Mouse (Mus musculus) limb, embryonic 15.5 days (tissue): ENCODE results near the gene Btbd9. TPM values are rescaled to one million over a fixed set of nuclear protein-coding genes. Genes with fewer than 3 reads are reported as not detected.

Experiments used
- ATAC-seq: fragments of 200-750 bp; cut with Nextera tagmentation; 2 replicates; pipeline ENCODE4 v1.8.0; 2017; ENCODE audit warnings: low read depth, moderate TSS enrichment; ENCODE audit not compliant: insufficient number of reproducible peaks, low FRiP score, low TSS enrichment
- H3K27ac ChIP-seq: fragments of 300-500 bp; sonication (generic); 2 replicates; pipeline ENCODE4 v1.5.1; 2015; ENCODE audit warnings: moderate library complexity, mild to moderate bottlenecking, inconsistent platforms
- H3K27me3 ChIP-seq: fragments of 300-500 bp; sonication (generic); 2 replicates; pipeline ENCODE4 v1.6.1; 2015; ENCODE audit warnings: inconsistent platforms
- H3K36me3 ChIP-seq: fragments of 300-500 bp; sonication (generic); 2 replicates; pipeline ENCODE4 v1.6.1; 2015; ENCODE audit warnings: inconsistent platforms
- H3K4me1 ChIP-seq: fragments of 300-500 bp; sonication (generic); 2 replicates; pipeline ENCODE4 v1.6.1; 2015; ENCODE audit warnings: inconsistent platforms
- H3K4me2 ChIP-seq: fragments of 300-500 bp; sonication (generic); 2 replicates; pipeline ENCODE4 v1.6.1; 2015; ENCODE audit warnings: mild to moderate bottlenecking, inconsistent platforms
- H3K4me3 ChIP-seq: fragments of 300-500 bp; sonication (generic); 2 replicates; pipeline ENCODE4 v1.5.1; 2015; ENCODE audit warnings: mild to moderate bottlenecking, inconsistent platforms
- H3K9ac ChIP-seq: fragments of 300-500 bp; sonication (generic); 2 replicates; pipeline ENCODE4 v1.6.1; 2015; ENCODE audit warnings: inconsistent platforms
- H3K9me3 ChIP-seq: fragments of 300-500 bp; sonication (generic); 2 replicates; pipeline ENCODE4 v1.6.1; 2016; ENCODE audit warnings: inconsistent platforms
- WGBS: fragments of 180-500 bp; shearing (Covaris S2); methylation state at CpG from one replicate; pipeline ENCODE4 v1.1.7; 2015; 5-methylcytosine and 5-hydroxymethylcytosine counted together
- polyA plus RNA-seq: library from polyadenylated mRNA; unstranded; fragments of >200 nt; fragmentation: Nextera tagmentation; extraction: Ambion mirVana; gene quantifications from 2 replicates; pipeline ENCODE4 v1.2.1, GENCODE M21; 2015

Gene Btbd9
- polyA plus RNA-seq, 1 experiment from 2014 or later, result 54.5 TPM

- ATAC-seq, result no peak
- H3K27ac ChIP-seq, result no peak overlapping the region
- WGBS, result 33% methylated on average over 8 of the region's 8 CpGs
- no peak overlapping the region for H3K4me3 ChIP-seq
- H3K36me3 ChIP-seq, result no peaks in the 10 kb centered on the region
- peaks cover 3% of the 10 kb centered on the region for H3K4me1 ChIP-seq
- H3K9ac ChIP-seq, result no peak overlapping the region
- no peaks in the 10 kb centered on the region for H3K27me3 ChIP-seq
- H3K9me3 ChIP-seq, result no peaks in the 10 kb centered on the region
- H3K4me2 ChIP-seq, result no peak overlapping the region
Measured at GRCm38 (mm10) chr17:30335746-30336145, 240.5 kb downstream of the Btbd9 start.

GRCm38 (mm10) chr17:30334257-30334656 lies 242.0 kb downstream of the Btbd9 start:
- no peaks in the 10 kb centered on the region for H3K9me3 ChIP-seq
- peaks cover 3% of the 10 kb centered on the region for H3K4me1 ChIP-seq
- 86% methylated on average over 6 of the region's 6 CpGs for WGBS
- ATAC-seq, result no peak
- no peak overlapping the region for H3K4me3 ChIP-seq
- no peaks in the 10 kb centered on the region for H3K36me3 ChIP-seq
- H3K4me2 ChIP-seq, result no peak overlapping the region
- H3K9ac ChIP-seq, result no peak overlapping the region
- no peak overlapping the region for H3K27ac ChIP-seq
- H3K27me3 ChIP-seq, result no peaks in the 10 kb centered on the region

DNA sequence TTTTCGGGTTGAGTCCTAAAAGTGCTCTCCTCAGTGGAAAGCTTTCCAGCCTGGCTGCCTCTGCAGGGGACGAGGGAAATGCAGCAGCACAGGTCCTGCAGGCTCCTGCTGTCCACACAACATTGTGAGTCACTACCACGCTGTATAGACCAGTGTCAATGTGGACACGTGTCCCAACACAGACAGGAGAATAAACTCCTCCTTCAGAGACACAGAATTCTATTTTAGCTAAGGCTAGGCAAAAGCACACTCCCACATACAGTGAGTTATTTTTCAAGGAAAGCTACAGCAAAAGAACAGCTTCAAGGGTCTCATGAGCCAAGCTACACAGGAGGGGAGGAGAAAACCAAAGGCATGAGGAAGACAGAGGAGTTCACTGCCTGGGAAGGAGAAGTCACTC lies 243.2 kb downstream of the Btbd9 start:
- no peak for ATAC-seq
- H3K4me3 ChIP-seq, result no peak overlapping the region
- H3K27me3 ChIP-seq, result no peaks in the 10 kb centered on the region
- no peak overlapping the region for H3K9ac ChIP-seq
- H3K9me3 ChIP-seq, result no peaks in the 10 kb centered on the region
- no peak overlapping the region for H3K4me2 ChIP-seq
- peaks cover 3% of the 10 kb centered on the region for H3K4me1 ChIP-seq
- H3K36me3 ChIP-seq, result no peaks in the 10 kb centered on the region
- 80% methylated on average over 4 of the region's 4 CpGs for WGBS
- H3K27ac ChIP-seq, result no peak overlapping the region

DNA sequence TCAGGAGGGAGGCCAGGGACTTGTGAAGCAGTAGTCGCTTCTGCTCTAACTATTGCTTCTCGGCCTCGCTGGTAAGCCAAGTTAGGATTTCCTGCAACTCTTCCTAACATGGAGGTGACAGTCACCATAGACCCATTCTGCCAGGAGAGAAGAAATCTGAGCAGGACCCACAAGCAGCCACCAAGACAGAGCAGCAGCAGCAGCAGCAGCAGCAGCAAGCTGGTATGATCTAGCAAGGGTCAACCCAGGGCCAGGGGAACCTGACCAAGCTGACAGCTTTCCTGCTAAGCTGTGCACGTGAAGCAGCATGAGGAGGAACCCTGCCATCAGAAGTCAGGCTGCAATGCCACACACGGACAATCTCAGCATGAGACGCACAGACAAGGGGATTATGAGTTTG lies 244.9 kb downstream of the Btbd9 start:
- Histone ChIP-seq H3K27ac (no peak overlapping the region), H3K9me3 (no peaks in the 10 kb centered on the region), H3K9ac (no peak overlapping the region), H3K27me3 (no peaks in the 10 kb centered on the region), H3K4me3 (no peak overlapping the region), H3K36me3 (no peaks in the 10 kb centered on the region), H3K4me2 (no peak overlapping the region), H3K4me1 (peaks cover 3% of the 10 kb centered on the region)
- 66% methylated on average over 6 of the region's 6 CpGs for WGBS
- no peak for ATAC-seq

DNA sequence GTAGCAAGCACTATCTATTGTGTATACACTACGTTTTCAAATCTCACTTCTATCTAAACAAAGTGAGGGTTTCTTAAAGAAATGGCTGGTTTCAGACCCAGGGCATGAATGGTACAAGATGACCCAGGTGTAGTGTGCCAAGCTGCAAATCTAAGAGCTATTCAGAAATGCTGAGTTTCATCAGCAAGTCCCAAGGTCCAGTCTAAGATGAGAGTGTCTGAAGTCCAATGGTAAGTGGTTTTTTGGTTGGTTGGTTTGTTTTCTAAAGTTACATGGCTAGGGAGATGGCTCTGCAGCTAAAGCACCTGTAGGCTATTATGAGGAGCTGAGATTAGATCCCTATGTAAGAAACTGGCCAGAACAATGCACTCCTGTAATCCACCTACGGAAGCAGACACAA lies 246.8 kb downstream of the Btbd9 start:
- no peaks in the 10 kb centered on the region for H3K4me1 ChIP-seq
- no peaks in the 10 kb centered on the region for H3K27me3 ChIP-seq
- no peak for ATAC-seq
- no peaks in the 10 kb centered on the region for H3K9me3 ChIP-seq
- WGBS, result 79% methylated on average over 2 of the region's 2 CpGs
- H3K36me3 ChIP-seq, result no peaks in the 10 kb centered on the region
- H3K9ac ChIP-seq, result no peak overlapping the region
- no peak overlapping the region for H3K4me2 ChIP-seq
- no peak overlapping the region for H3K4me3 ChIP-seq
- no peak overlapping the region for H3K27ac ChIP-seq

- Histone ChIP-seq H3K27ac (no peak overlapping the region), H3K4me1 (no peaks in the 10 kb centered on the region), H3K27me3 (no peaks in the 10 kb centered on the region), H3K36me3 (no peaks in the 10 kb centered on the region), H3K9me3 (no peaks in the 10 kb centered on the region), H3K9ac (no peak overlapping the region), H3K4me2 (no peak overlapping the region), H3K4me3 (no peak overlapping the region)
- 76% methylated on average over 5 of the region's 5 CpGs for WGBS
- ATAC-seq, result no peak
Measured at GRCm38 (mm10) chr17:30328924-30329323, 247.4 kb downstream of the Btbd9 start.

DNA sequence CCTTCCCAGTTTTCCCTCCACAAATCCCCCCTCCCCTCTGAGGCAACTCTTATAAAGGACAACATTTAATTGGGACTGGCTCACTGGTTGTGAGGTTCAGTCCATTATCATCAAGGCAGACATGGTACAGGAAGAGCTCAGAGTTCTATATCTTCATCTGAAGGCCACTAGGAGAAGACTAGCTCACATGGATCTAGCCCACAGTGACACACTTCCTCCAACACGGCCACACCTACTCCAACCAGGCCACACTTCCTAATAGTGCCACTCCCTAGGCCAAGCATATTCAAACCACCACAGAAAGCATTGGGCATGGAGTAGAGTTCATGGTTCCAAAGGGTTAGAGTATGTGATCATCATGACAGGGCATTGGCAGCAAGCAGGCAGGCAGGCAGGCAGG lies 249.4 kb downstream of the Btbd9 start:
- 86% methylated on average over 1 of the region's 1 CpGs for WGBS
- no peak overlapping the region for H3K4me3 ChIP-seq
- H3K4me1 ChIP-seq, result no peaks in the 10 kb centered on the region
- no peak overlapping the region for H3K27ac ChIP-seq
- no peaks in the 10 kb centered on the region for H3K9me3 ChIP-seq
- no peaks in the 10 kb centered on the region for H3K36me3 ChIP-seq
- ATAC-seq, result no peak
- H3K4me2 ChIP-seq, result no peak overlapping the region
- H3K9ac ChIP-seq, result no peak overlapping the region
- H3K27me3 ChIP-seq, result no peaks in the 10 kb centered on the region

DNA sequence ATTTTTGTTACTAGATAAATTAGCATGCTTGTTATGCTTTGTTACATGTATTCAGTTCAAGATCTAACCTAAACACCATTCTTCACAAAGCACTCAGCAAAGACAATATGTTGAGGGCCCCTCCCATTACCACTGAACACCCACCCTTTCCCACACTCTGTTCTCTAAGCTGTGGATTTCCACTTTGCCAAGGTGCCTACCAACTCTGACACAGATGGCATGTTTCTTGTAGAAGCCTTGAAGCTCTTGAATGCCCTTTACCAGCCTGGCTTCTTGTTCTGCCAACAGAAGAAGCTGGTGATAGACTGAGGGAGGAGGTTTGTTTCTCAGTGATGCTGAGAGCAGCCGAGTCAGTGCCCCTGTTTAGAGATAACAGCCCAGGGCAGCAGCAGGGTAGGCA lies 256.0 kb downstream of the Btbd9 start:
- ATAC-seq, result no peak
- Histone ChIP-seq H3K27me3 (no peaks in the 10 kb centered on the region), H3K4me2 (no peak overlapping the region), H3K4me1 (no peaks in the 10 kb centered on the region), H3K9ac (no peak overlapping the region), H3K27ac (no peak overlapping the region), H3K9me3 (no peaks in the 10 kb centered on the region), H3K36me3 (no peaks in the 10 kb centered on the region), H3K4me3 (no peak overlapping the region)
- 83% methylated on average over 1 of the region's 1 CpGs for WGBS

- Histone ChIP-seq H3K4me1 (peaks cover 5% of the 10 kb centered on the region; the same call in 1 of the 2 replicates), H3K9ac (no peak overlapping the region), H3K27me3 (no peaks in the 10 kb centered on the region), H3K36me3 (no peaks in the 10 kb centered on the region), H3K9me3 (no peaks in the 10 kb centered on the region), H3K27ac (no peak overlapping the region), H3K4me2 (no peak overlapping the region), H3K4me3 (no peak overlapping the region)
- WGBS, result 65% methylated on average over 4 of the region's 4 CpGs
- ATAC-seq, result no peak
Measured at GRCm38 (mm10) chr17:30312688-30313087, 263.6 kb downstream of the Btbd9 start.

- Histone ChIP-seq H3K4me1 (peaks cover 5% of the 10 kb centered on the region; the same call in 1 of the 2 replicates), H3K27me3 (no peaks in the 10 kb centered on the region), H3K9ac (no peak overlapping the region), H3K9me3 (no peaks in the 10 kb centered on the region), H3K36me3 (no peaks in the 10 kb centered on the region), H3K4me2 (no peak overlapping the region), H3K4me3 (no peak overlapping the region), H3K27ac (no peak overlapping the region)
- 49% methylated on average over 4 of the region's 4 CpGs for WGBS
- no peak for ATAC-seq
Measured at GRCm38 (mm10) chr17:30309627-30310026, 266.7 kb downstream of the Btbd9 start.

GRCm38 (mm10) chr17:30308889-30309288 lies 267.4 kb downstream of the Btbd9 start:
- Histone ChIP-seq H3K9ac (no peak overlapping the region), H3K27ac (no peak overlapping the region), H3K4me1 (peaks cover 5% of the 10 kb centered on the region; the same call in 1 of the 2 replicates), H3K4me3 (no peak overlapping the region), H3K4me2 (no peak overlapping the region), H3K36me3 (no peaks in the 10 kb centered on the region), H3K9me3 (no peaks in the 10 kb centered on the region), H3K27me3 (no peaks in the 10 kb centered on the region)
- 82% methylated on average over 4 of the region's 4 CpGs for WGBS
- ATAC-seq, result no peak

DNA sequence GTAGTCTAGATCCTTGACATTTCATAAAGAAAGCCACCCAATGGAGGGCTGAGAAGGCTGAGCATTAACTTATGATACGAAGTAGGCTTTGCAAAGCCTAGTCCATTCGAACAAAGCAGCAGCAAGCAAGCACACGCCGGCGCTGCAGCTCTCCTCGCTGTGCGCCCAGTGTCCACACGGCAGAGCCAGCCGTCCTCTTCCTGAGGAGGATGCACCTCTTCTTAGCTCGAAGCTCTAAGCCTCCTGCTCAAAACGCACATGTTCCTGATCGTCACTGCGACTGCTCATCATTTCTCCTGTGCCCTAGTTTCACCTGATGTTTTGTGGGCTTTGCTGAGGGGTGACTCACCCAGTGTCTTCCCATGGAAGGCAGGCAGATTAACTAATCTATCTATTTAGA lies 268.0 kb downstream of the Btbd9 start:
- H3K27me3 ChIP-seq, result no peaks in the 10 kb centered on the region
- peaks cover 5% of the 10 kb centered on the region; the same call in 1 of the 2 replicates for H3K4me1 ChIP-seq
- H3K4me3 ChIP-seq, result no peak overlapping the region
- H3K36me3 ChIP-seq, result no peaks in the 10 kb centered on the region
- no peak overlapping the region for H3K27ac ChIP-seq
- no peaks in the 10 kb centered on the region for H3K9me3 ChIP-seq
- no peak overlapping the region for H3K9ac ChIP-seq
- no peak for ATAC-seq
- 87% methylated on average over 13 of the region's 13 CpGs for WGBS
- H3K4me2 ChIP-seq, result no peak overlapping the region

DNA sequence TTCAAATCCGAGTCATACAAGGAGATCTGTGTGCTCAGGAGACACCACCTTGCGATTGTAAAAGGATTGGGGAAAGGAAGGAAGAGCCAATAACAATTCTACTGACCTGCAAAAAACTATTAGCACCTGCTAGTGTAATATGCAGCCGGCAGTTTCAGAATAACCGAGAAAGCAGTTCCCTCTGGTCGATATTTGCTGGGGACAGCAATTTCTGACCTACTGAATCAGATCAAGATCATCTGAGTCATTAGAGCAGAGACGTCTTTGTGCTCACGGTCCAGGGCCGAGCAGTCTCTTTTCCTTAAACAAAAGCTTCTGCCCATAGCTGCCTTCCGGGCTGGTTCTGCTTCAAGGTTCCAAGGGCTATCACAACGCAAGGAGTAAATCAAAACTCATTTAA lies 269.1 kb downstream of the Btbd9 start:
- Histone ChIP-seq H3K27me3 (no peaks in the 10 kb centered on the region), H3K4me1 (peaks cover 5% of the 10 kb centered on the region; the same call in 1 of the 2 replicates), H3K9me3 (no peaks in the 10 kb centered on the region), H3K4me2 (no peak overlapping the region), H3K27ac (no peak overlapping the region), H3K36me3 (no peaks in the 10 kb centered on the region), H3K4me3 (no peak overlapping the region), H3K9ac (no peak overlapping the region)
- 69% methylated on average over 10 of the region's 10 CpGs for WGBS
- no peak for ATAC-seq
